Comparison of ENCODE assay signal across 8 mouse cellular contexts in the genomic region with DNA sequence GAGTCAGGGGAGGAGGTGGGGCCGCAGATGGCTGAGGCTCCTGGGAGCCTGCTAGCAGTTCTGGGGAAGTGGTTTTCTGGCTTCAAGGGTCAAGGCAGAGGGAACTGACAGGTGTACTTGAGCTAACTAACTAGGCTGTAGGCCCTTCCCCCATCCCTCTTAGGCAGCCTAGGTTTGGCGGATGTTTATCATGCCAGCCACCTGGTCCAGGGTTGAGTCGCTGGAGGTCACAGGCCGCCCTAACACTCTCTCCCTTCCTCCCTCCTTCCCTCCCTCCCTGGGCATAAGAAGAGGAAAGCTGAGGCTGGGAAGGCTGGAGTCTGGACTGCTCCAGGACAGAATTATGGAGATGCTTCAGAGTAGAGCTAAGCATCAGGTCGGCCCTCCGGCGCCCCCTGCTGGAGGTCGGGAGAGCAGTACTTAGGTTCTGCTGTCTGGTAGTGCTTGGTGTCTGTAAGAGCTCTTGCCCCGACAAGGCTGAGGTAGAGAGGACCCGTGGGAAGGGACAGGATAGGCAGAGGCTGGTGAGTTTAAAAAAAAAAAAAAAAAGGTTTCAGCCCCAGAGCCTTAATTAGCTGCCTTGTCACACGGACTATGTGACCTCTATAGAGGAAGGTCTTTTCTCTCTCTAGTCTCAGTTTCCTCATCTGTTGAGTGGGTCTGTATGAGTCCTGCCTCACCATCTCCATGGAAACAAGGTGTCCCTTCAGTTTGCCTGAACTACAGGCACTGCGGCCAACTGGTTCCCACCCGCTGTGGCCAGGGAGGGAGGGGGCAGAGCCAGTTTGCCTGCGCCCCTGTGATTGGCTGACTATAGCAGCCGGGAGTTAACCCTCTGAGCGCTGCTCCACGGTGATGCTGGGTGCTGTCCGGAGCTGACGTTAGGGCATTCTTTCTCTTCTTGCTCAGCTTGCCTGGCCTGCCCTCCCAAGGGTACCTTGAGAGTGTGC. TPM values are rescaled to one million over a fixed set of nuclear protein-coding genes. Genes with fewer than 3 reads are reported as not detected.
A peak's percentile ranks its signal among the peaks of the same experiment; 100 is the strongest.
DNase-seq lines count a peak whose midpoint lies in the region; ATAC-seq lines count a peak whose summit lies in the region.

No protein-coding gene starts in this region.

- WGBS in hindbrain, embryonic 15.5 days = 7% methylated on average over 19 of the region's 19 CpGs

- ATAC-seq in hindbrain, embryonic 15.5 days (ENCODE audit: low FRiP score, low read depth) = peak; percentile 84

- H3K36me3 ChIP-seq in hindbrain, embryonic 15.5 days = peaks cover 41% of the 10 kb centered on the region

- peaks cover 61% of the 10 kb centered on the region for H3K4me1 ChIP-seq in hindbrain, embryonic 15.5 days (replicated peaks)

- peak overlapping the region; percentile 39 for H3K4me3 ChIP-seq in hindbrain, embryonic 15.5 days

- H3K4me2 ChIP-seq in hindbrain, embryonic 15.5 days = peak overlapping the region; percentile 64

- no peaks in the 10 kb centered on the region for H3K27me3 ChIP-seq in hindbrain, embryonic 15.5 days

- peak overlapping the region; percentile 30 for H3K9ac ChIP-seq in hindbrain, embryonic 15.5 days

- H3K27ac ChIP-seq in hindbrain, embryonic 15.5 days (replicated peaks) = no peak overlapping the region

- H3K9me3 ChIP-seq in hindbrain, embryonic 15.5 days = no peaks in the 10 kb centered on the region

- peak; percentile 90 for DNase-seq in T-cell, adult 2 months (ENCODE audit: low spot score)
- peak; percentile 94 to 95 for DNase-seq in cerebellum, postnatal 36 days
- DNase-seq in gastrocnemius, adult 18-20 months (ENCODE audit: low spot score) = peak; percentile 90
- peak; percentile 86 for DNase-seq in left cerebral cortex, adult 11 months (ENCODE audit: low spot score)
- peak; percentile 95 for DNase-seq in lung, postnatal 36 days
- peak; percentile 94 for DNase-seq in retina, embryonic 14.5 days (ENCODE audit: low spot score)
- DNase-seq in thymus, postnatal 4 days = peak; percentile 95

RNA-seq across cellular contexts. Expression of gene Setd1b, which starts 7.7 kb away (rescaled TPM):
- total RNA-seq in gastrocnemius, adult 18-20 months (2021) = 1 to 10 TPM; 9.0 to 9.8 TPM
- polyA plus RNA-seq in hindbrain, embryonic 15.5 days (2015; fragmentation: Nextera tagmentation; extraction: Ambion mirVana) = 10.9 and 11.7 TPM in 2 replicates

RNA-seq across cellular contexts. Expression of gene Rhof, which starts 17.2 kb away (rescaled TPM):
- total RNA-seq in gastrocnemius, adult 18-20 months (2021) = under 1 TPM; 0.09 to 0.24 TPM
- 16.7 and 19.3 TPM in 2 replicates for polyA plus RNA-seq in hindbrain, embryonic 15.5 days (2015; fragmentation: Nextera tagmentation; extraction: Ambion mirVana)

RNA-seq across cellular contexts. Expression of gene Psmd9, which starts 19.5 kb away (rescaled TPM):
- total RNA-seq in gastrocnemius, adult 18-20 months (2021) = 10 to 100 TPM; 12.0 to 15.0 TPM
- polyA plus RNA-seq in hindbrain, embryonic 15.5 days (2015; fragmentation: Nextera tagmentation; extraction: Ambion mirVana) = 75.3 and 75.7 TPM in 2 replicates

RNA-seq across cellular contexts. Expression of gene Hpd, which starts 32.8 kb away (rescaled TPM):
- under 1 TPM; 0.21 to 0.69 TPM for total RNA-seq in gastrocnemius, adult 18-20 months (2021)
- polyA plus RNA-seq in hindbrain, embryonic 15.5 days (2015; fragmentation: Nextera tagmentation; extraction: Ambion mirVana) = not detected in 2 replicates
